Mouse (Mus musculus) liver, embryonic 14.5 days (tissue): Measurements from ENCODE around the gene Prkg1. TPM values are rescaled to one million over a fixed set of nuclear protein-coding genes. Genes with fewer than 3 reads are reported as not detected.
A peak's percentile ranks its signal among the peaks of the same experiment; 100 is the strongest.
"Not testable (repeated sequence)": the region's sequence is repeated elsewhere in the genome, so short reads cannot be mapped to it uniquely, and the experiment has no call there.

Source experiments
- ATAC-seq: fragments of 200-750 bp; cut with Nextera tagmentation; 2 replicates; pipeline ENCODE4 v1.8.0; 2017; ENCODE audit warnings: moderate number of reproducible peaks, mild to moderate bottlenecking, moderate library complexity; ENCODE audit not compliant: insufficient read depth
- DNase-seq, 3 experiments: peaks; one replicate each; pipeline ENCODE4 v3.0.0-alpha.2; 2012 to 2013; ENCODE audit warnings: low read depth in 3 of 3, low spot score in 3 of 3
- H3K27ac ChIP-seq: fragments of 300-500 bp; sonication (generic); 2 replicates; pipeline ENCODE4 v1.5.1; 2014; ENCODE audit warnings: moderate library complexity, mild to moderate bottlenecking, control low read depth, inconsistent platforms
- H3K27me3 ChIP-seq: fragments of 300-500 bp; sonication (generic); 2 replicates; pipeline ENCODE4 v1.6.1; 2014; ENCODE audit warnings: mild to moderate bottlenecking, low read length, moderate library complexity; ENCODE audit not compliant: control insufficient read depth, insufficient read depth
- H3K36me3 ChIP-seq: fragments of 300-500 bp; sonication (generic); replicated peaks from 2 replicates; pipeline ENCODE4 v1.6.1; 2014; ENCODE audit warnings: low read depth; ENCODE audit not compliant: control insufficient read depth, insufficient read depth
- H3K4me1 ChIP-seq, 2 experiments: fragments of 200-500 bp in 1 of 2; fragments of 300-500 bp in 1 of 2; sonication (generic) in 1 of 2; replicated peaks; 2 replicates each; pipeline ENCODE4 v1.6.1; 2012 to 2014; ENCODE audit warnings: antibody characterized with exemption in 1 of 2, inconsistent platforms in 1 of 2, low read length in 1 of 2; ENCODE audit not compliant: control insufficient read depth in 2 of 2, insufficient read depth in 2 of 2
- H3K4me2 ChIP-seq: fragments of 300-500 bp; sonication (generic); 2 replicates; pipeline ENCODE4 v1.6.1; 2014; ENCODE audit warnings: low read depth, mild to moderate bottlenecking, control low read depth, moderate library complexity
- H3K4me3 ChIP-seq, 2 experiments: fragments of 200-500 bp in 1 of 2; fragments of 300-500 bp in 1 of 2; sonication (generic) in 1 of 2; 2 replicates each; pipeline ENCODE4 v1.5.1; 2012 to 2014; ENCODE audit warnings: low read depth in 2 of 2, low read length in 2 of 2, mild to moderate bottlenecking in 2 of 2, control low read depth in 1 of 2, inconsistent platforms in 1 of 2, moderate library complexity in 1 of 2; ENCODE audit not compliant: insufficient read depth in 1 of 2
- H3K9ac ChIP-seq: fragments of 300-500 bp; sonication (generic); replicated peaks from 2 replicates; pipeline ENCODE4 v1.6.1; 2014; ENCODE audit warnings: mild to moderate bottlenecking, control low read depth, moderate library complexity
- H3K9me3 ChIP-seq: fragments of 300-500 bp; sonication (generic); 2 replicates; pipeline ENCODE4 v1.6.1; 2016; ENCODE audit warnings: low read length, mixed read lengths; ENCODE audit not compliant: control insufficient read depth
- CTCF ChIP-seq: IDR thresholded peaks from 2 replicates; pipeline ENCODE4 v1.5.1; 2016; ENCODE audit warnings: antibody characterized with exemption, low read depth, control low read depth
- EP300 ChIP-seq: IDR thresholded peaks from 2 replicates; pipeline ENCODE4 v1.6.1; 2016; ENCODE audit warnings: antibody characterized with exemption, low read depth
- WGBS: fragments of 180-500 bp; shearing (Covaris S2); extraction: QIAGEN DNeasy Blood & Tissue Kit; methylation state at CpG from one replicate; pipeline ENCODE4 v1.1.7; 2014; ENCODE audit not compliant: insufficient replicate concordance; 5-methylcytosine and 5-hydroxymethylcytosine counted together
- polyA plus RNA-seq, 2 experiments: library from polyadenylated mRNA; depleted of rRNA in 1 of 2; stranded (reverse) in 1 of 2; unstranded in 1 of 2; fragments of >200 nt; fragmentation: Nextera tagmentation in 1 of 2; extraction: Ambion mirVana in 1 of 2; gene quantifications; 2 replicates each; pipeline versions ENCODE4 v1.2.1 to v1.2.3; 2012 to 2014

The Prkg1 gene
- polyA plus RNA-seq, 2 experiments: 0.47 to 0.50 TPM

GRCm38 (mm10) chr19:31228385-31228784 is 536.4 kb downstream of the Prkg1 start:
- Histone ChIP-seq H3K4me3 (no peak overlapping the region), H3K4me2 (no peak overlapping the region), H3K9me3 (no peaks in the 10 kb centered on the region), H3K36me3 (no peaks in the 10 kb centered on the region), H3K27me3 (no peaks in the 10 kb centered on the region), H3K27ac (no peak overlapping the region), H3K9ac (no peak overlapping the region), H3K4me1 (no peaks in the 10 kb centered on the region)
- WGBS: 55% methylated on average over 3 of the region's 3 CpGs
- no peak for TF ChIP-seq EP300
- no peak for TF ChIP-seq CTCF
- ATAC-seq (no peak), DNase-seq (no peak)

GRCm38 (mm10) chr19:31223457-31223856 is 541.4 kb downstream of the Prkg1 start:
- no peak overlapping the region for H3K9ac ChIP-seq
- no peak overlapping the region for H3K4me3 ChIP-seq
- H3K27me3 ChIP-seq: no peaks in the 10 kb centered on the region
- 58% methylated on average over 1 of the region's 1 CpGs for WGBS
- no peaks in the 10 kb centered on the region for H3K9me3 ChIP-seq
- H3K27ac ChIP-seq: no peak overlapping the region
- no peak for TF ChIP-seq EP300
- no peak for TF ChIP-seq CTCF
- peaks cover 0 to 4% of the 10 kb centered on the region in 2 experiments; a peak in 2 of 4 replicates for H3K4me1 ChIP-seq
- no peak overlapping the region for H3K4me2 ChIP-seq
- DNase-seq (no peak), ATAC-seq (no peak)
- H3K36me3 ChIP-seq: no peaks in the 10 kb centered on the region

GRCm38 (mm10) chr19:31219261-31219660 is 545.6 kb downstream of the Prkg1 start:
- H3K27me3 ChIP-seq, H3K9ac ChIP-seq, H3K4me2 ChIP-seq, H3K27ac ChIP-seq, H3K4me3 ChIP-seq, H3K4me1 ChIP-seq, H3K9me3 ChIP-seq, DNase-seq, H3K36me3 ChIP-seq: not testable (repeated sequence)
- peak; percentile 21; the same call in 1 of the 2 replicates for TF ChIP-seq EP300
- peak; percentile 62; the same call in 1 of the 2 replicates for ATAC-seq
- 27% methylated on average over 4 of the region's 4 CpGs for WGBS

GRCm38 (mm10) chr19:31210850-31211249 is 554.0 kb downstream of the Prkg1 start:
- Histone ChIP-seq H3K27ac (no peak overlapping the region), H3K9ac (no peak overlapping the region), H3K4me2 (no peak overlapping the region), H3K4me3 (no peak overlapping the region), H3K27me3 (no peaks in the 10 kb centered on the region), H3K36me3 (no peaks in the 10 kb centered on the region), H3K4me1 (no peaks in the 10 kb centered on the region), H3K9me3 (no peaks in the 10 kb centered on the region)
- DNase-seq: no peak
- 37% methylated on average over 3 of the region's 3 CpGs for WGBS
- ATAC-seq: no peak
- no peak for TF ChIP-seq CTCF
- no peak for TF ChIP-seq EP300

- no peak overlapping the region for H3K4me3 ChIP-seq
- no peaks in the 10 kb centered on the region for H3K36me3 ChIP-seq
- ATAC-seq (no peak), DNase-seq (no peak)
- H3K9ac ChIP-seq: no peak overlapping the region
- TF ChIP-seq CTCF (no peak), EP300 (no peak)
- H3K4me1 ChIP-seq: no peaks in the 10 kb centered on the region
- no peaks in the 10 kb centered on the region for H3K9me3 ChIP-seq
- H3K27me3 ChIP-seq: no peaks in the 10 kb centered on the region
- 23% methylated on average over 2 of the region's 2 CpGs for WGBS
- H3K4me2 ChIP-seq: no peak overlapping the region
- no peak overlapping the region for H3K27ac ChIP-seq
Measured at GRCm38 (mm10) chr19:31210449-31210848, 554.4 kb downstream of the Prkg1 start.
